Mouse (Mus musculus): ENCODE results near the gene Pias4. TPM values are rescaled to one million over a fixed set of nuclear protein-coding genes. Genes with fewer than 3 reads are reported as not detected.

Pias4 gene
- polyA plus RNA-seq, 1 experiment, result 13.4 TPM

- Histone ChIP-seq H3K4me1 (ENCODE audit: control insufficient read depth) (peaks cover 25% of the 10 kb centered on the region), H3K27me3 (ENCODE audit: control insufficient read depth) (peaks cover 29% of the 10 kb centered on the region), H3K4me3 (replicated peaks) (no peak overlapping the region), H3K36me3 (ENCODE audit: control insufficient read depth) (no peaks in the 10 kb centered on the region), H3K9me3 (ENCODE audit: control insufficient read depth, low read length) (no peaks in the 10 kb centered on the region)
- TF ChIP-seq GATA1 (IDR thresholded peaks at IDR 0.05; ENCODE audit: low read length) (no peak), TAL1 (IDR thresholded peaks at IDR 0.05; ENCODE audit: low read length) (no peak)
Measured at GRCm38 (mm10) chr10:81200605-81201287, 33.0 kb upstream of the Pias4 start.

- Histone ChIP-seq H3K9me3 (ENCODE audit: control insufficient read depth, low read length) (no peaks in the 10 kb centered on the region), H3K4me3 (replicated peaks) (no peak overlapping the region), H3K36me3 (ENCODE audit: control insufficient read depth) (no peaks in the 10 kb centered on the region), H3K27me3 (ENCODE audit: control insufficient read depth) (peaks cover 35% of the 10 kb centered on the region), H3K4me1 (ENCODE audit: control insufficient read depth) (peaks cover 31% of the 10 kb centered on the region)
- TF ChIP-seq TAL1 (IDR thresholded peaks at IDR 0.05; ENCODE audit: low read length), result no peak
- TF ChIP-seq GATA1 (IDR thresholded peaks at IDR 0.05; ENCODE audit: low read length), result no peak
Measured at GRCm38 (mm10) chr10:81200141-81200540, 32.4 kb upstream of the Pias4 start.

- peaks cover 46% of the 10 kb centered on the region for H3K27me3 ChIP-seq (ENCODE audit: control insufficient read depth)
- peaks cover 35% of the 10 kb centered on the region for H3K4me1 ChIP-seq (ENCODE audit: control insufficient read depth)
- no peaks in the 10 kb centered on the region for H3K9me3 ChIP-seq (ENCODE audit: control insufficient read depth, low read length)
- no peaks in the 10 kb centered on the region for H3K36me3 ChIP-seq (ENCODE audit: control insufficient read depth)
- TF ChIP-seq GATA1 (IDR thresholded peaks at IDR 0.05; ENCODE audit: low read length) (no peak), TAL1 (IDR thresholded peaks at IDR 0.05; ENCODE audit: low read length) (no peak)
- no peak overlapping the region for H3K4me3 ChIP-seq (replicated peaks)
Measured at GRCm38 (mm10) chr10:81198990-81199389, 31.3 kb upstream of the Pias4 start.

GRCm38 (mm10) chr10:81198230-81198629 lies 30.5 kb upstream of the Pias4 start:
- H3K36me3 ChIP-seq (ENCODE audit: control insufficient read depth), result no peaks in the 10 kb centered on the region
- H3K9me3 ChIP-seq (ENCODE audit: control insufficient read depth, low read length), result peaks cover 2% of the 10 kb centered on the region; the same call in 1 of the 2 replicates
- peaks cover 54% of the 10 kb centered on the region for H3K27me3 ChIP-seq (ENCODE audit: control insufficient read depth)
- H3K4me1 ChIP-seq (ENCODE audit: control insufficient read depth), result peaks cover 33% of the 10 kb centered on the region
- no peak overlapping the region for H3K4me3 ChIP-seq (replicated peaks)
- no peak for TF ChIP-seq TAL1 (IDR thresholded peaks at IDR 0.05; ENCODE audit: low read length)
- TF ChIP-seq GATA1 (IDR thresholded peaks at IDR 0.05; ENCODE audit: low read length), result no peak

GRCm38 (mm10) chr10:81197305-81197704 lies 29.6 kb upstream of the Pias4 start:
- TF ChIP-seq GATA1 (IDR thresholded peaks at IDR 0.05; ENCODE audit: low read length) (no peak), TAL1 (IDR thresholded peaks at IDR 0.05; ENCODE audit: low read length) (no peak)
- H3K4me3 ChIP-seq (replicated peaks), result no peak overlapping the region
- H3K27me3 ChIP-seq (ENCODE audit: control insufficient read depth), result peaks cover 63% of the 10 kb centered on the region
- H3K36me3 ChIP-seq (ENCODE audit: control insufficient read depth), result no peaks in the 10 kb centered on the region
- peaks cover 34% of the 10 kb centered on the region for H3K4me1 ChIP-seq (ENCODE audit: control insufficient read depth)
- H3K9me3 ChIP-seq (ENCODE audit: control insufficient read depth, low read length), result peaks cover 3% of the 10 kb centered on the region; the same call in 1 of the 2 replicates

GRCm38 (mm10) chr10:81196470-81197065 lies 28.8 kb upstream of the Pias4 start:
- Histone ChIP-seq H3K4me3 (replicated peaks) (no peak overlapping the region), H3K27me3 (ENCODE audit: control insufficient read depth) (peaks cover 64% of the 10 kb centered on the region), H3K4me1 (ENCODE audit: control insufficient read depth) (peaks cover 37% of the 10 kb centered on the region), H3K9me3 (ENCODE audit: control insufficient read depth, low read length) (peaks cover 3% of the 10 kb centered on the region; the same call in 1 of the 2 replicates), H3K36me3 (ENCODE audit: control insufficient read depth) (peaks cover under 1% of the 10 kb centered on the region; the same call in 1 of the 2 replicates)
- no peak for TF ChIP-seq TAL1 (IDR thresholded peaks at IDR 0.05; ENCODE audit: low read length)

GRCm38 (mm10) chr10:81195300-81195699 lies 27.6 kb upstream of the Pias4 start:
- Histone ChIP-seq H3K4me1 (ENCODE audit: control insufficient read depth) (peaks cover 49% of the 10 kb centered on the region), H3K27me3 (ENCODE audit: control insufficient read depth) (peaks cover 64% of the 10 kb centered on the region), H3K4me3 (replicated peaks) (no peak overlapping the region), H3K9me3 (ENCODE audit: control insufficient read depth, low read length) (peaks cover 3% of the 10 kb centered on the region; the same call in 1 of the 2 replicates), H3K36me3 (ENCODE audit: control insufficient read depth) (peaks cover 13% of the 10 kb centered on the region)
- TF ChIP-seq GATA1 (IDR thresholded peaks at IDR 0.05; ENCODE audit: low read length) (no peak), TAL1 (IDR thresholded peaks at IDR 0.05; ENCODE audit: low read length) (no peak)

GRCm38 (mm10) chr10:81193991-81194774 lies 26.5 kb upstream of the Pias4 start:
- no peak for TF ChIP-seq TAL1 (IDR thresholded peaks at IDR 0.05; ENCODE audit: low read length)
- no peak for TF ChIP-seq GATA1 (IDR thresholded peaks at IDR 0.05; ENCODE audit: low read length)
- no peak overlapping the region for H3K4me3 ChIP-seq (replicated peaks)

More at GRCm38 (mm10) chr10:81193991-81194774, 26.5 kb upstream of the Pias4 start:
- Histone ChIP-seq H3K27me3 (ENCODE audit: control insufficient read depth) (peaks cover 61% of the 10 kb centered on the region), H3K36me3 (ENCODE audit: control insufficient read depth) (peaks cover 21% of the 10 kb centered on the region), H3K4me1 (ENCODE audit: control insufficient read depth) (peaks cover 57% of the 10 kb centered on the region), H3K9me3 (ENCODE audit: control insufficient read depth, low read length) (peaks cover 3% of the 10 kb centered on the region; the same call in 1 of the 2 replicates)
